Mouse (Mus musculus) ES-Bruce4 (cell line): ENCODE measurements at regions not wholly inside any gene's neighbourhood (a gene's known extent, or its start where the extent isn't known, plus 50 kb on each side); places are given as distances from the start of the nearest gene placed in this dataset.

ENCODE experiments used
- CTCF ChIP-seq: IDR thresholded peaks from one replicate; pipeline ENCODE4 v1.8.1; 2011; ENCODE audit warnings: low read depth, low read length
- EP300 ChIP-seq: IDR thresholded peaks from 2 replicates; pipeline ENCODE4 v1.6.1; 2011; ENCODE audit warnings: low read depth, low read length; ENCODE audit not compliant: insufficient read depth
- POLR2A ChIP-seq: IDR thresholded peaks from one replicate; pipeline ENCODE4 v1.8.1; 2011; ENCODE audit warnings: low read length; ENCODE audit not compliant: insufficient read depth

DNA sequence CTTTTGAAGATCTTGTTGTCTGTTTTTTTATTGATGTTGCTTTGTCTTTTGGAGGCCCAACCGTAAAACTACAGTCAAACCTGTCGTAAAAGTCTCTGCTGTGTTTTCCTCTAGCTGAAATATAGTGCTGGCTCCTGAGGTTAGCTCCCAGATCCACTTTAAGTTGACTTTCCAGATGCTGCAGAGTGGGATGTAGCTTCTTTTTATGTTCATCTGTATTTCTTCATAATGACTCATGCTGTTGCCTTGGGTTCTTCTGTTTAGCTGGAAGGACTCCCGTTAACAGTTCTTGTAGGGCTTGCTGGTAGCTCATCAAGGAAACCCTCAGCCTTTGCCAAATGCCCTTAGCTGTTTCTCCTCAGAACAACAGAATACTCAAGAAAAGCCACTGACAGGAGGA lies 595.6 kb downstream of the Zfp706 start:
- TF ChIP-seq EP300 (no peak), POLR2A (no peak), CTCF (no peak)
